Mouse (Mus musculus) embryonic facial prominence, embryonic 15.5 days (tissue): ENCODE results near the gene Sema4g. TPM values are rescaled to one million over a fixed set of nuclear protein-coding genes. Genes with fewer than 3 reads are reported as not detected.

ENCODE experiments used
- polyA plus RNA-seq: library from polyadenylated mRNA; unstranded; fragments of >200 nt; fragmentation: Nextera tagmentation; extraction: Ambion mirVana; gene quantifications from 2 replicates; pipeline ENCODE4 v1.2.1, GENCODE M21; 2015

The Sema4g gene
- polyA plus RNA-seq, 1 experiment from 2014 or later, result 5.9 TPM

Other genes starting within 250 kb of the Sema4g start
- 0.08 TPM in 1 of 2 replicates, not detected in the other for gene Pax2, start 233.1 kb upstream of the Sema4g start, polyA plus RNA-seq
- gene Slf2, start 58.0 kb upstream of the Sema4g start, polyA plus RNA-seq, result 27.1 and 32.3 TPM in 2 replicates
- gene Twnk, start 16.6 kb downstream of the Sema4g start, polyA plus RNA-seq, result 20.2 and 22.1 TPM in 2 replicates
- gene Mrpl43, start 17.3 kb downstream of the Sema4g start, polyA plus RNA-seq, result 73.1 and 77.3 TPM in 2 replicates
- gene Lzts2, start 25.3 kb downstream of the Sema4g start, polyA plus RNA-seq, result 75.8 and 80.5 TPM in 2 replicates
- 0.68 and 0.75 TPM in 2 replicates for gene Pdzd7, start 56.6 kb downstream of the Sema4g start, polyA plus RNA-seq
- gene Sfxn3, start 58.4 kb downstream of the Sema4g start, polyA plus RNA-seq, result 37.4 and 41.3 TPM in 2 replicates
- gene Kazald1, start 86.1 kb downstream of the Sema4g start, polyA plus RNA-seq, result 58.2 and 59.1 TPM in 2 replicates
- gene Tlx1, start 161.6 kb downstream of the Sema4g start, polyA plus RNA-seq, result 1.2 and 1.4 TPM in 2 replicates
- gene Lbx1, start 246.7 kb downstream of the Sema4g start, polyA plus RNA-seq, result 0.49 and 0.75 TPM in 2 replicates